Mouse (Mus musculus): ENCODE measurements around the gene Pias1. TPM values are rescaled to one million over a fixed set of nuclear protein-coding genes. Genes with fewer than 3 reads are reported as not detected.

Pias1 gene
- 10 to 100 TPM; 65.5 to 77.6 TPM for total RNA-seq (2023)

DNA sequence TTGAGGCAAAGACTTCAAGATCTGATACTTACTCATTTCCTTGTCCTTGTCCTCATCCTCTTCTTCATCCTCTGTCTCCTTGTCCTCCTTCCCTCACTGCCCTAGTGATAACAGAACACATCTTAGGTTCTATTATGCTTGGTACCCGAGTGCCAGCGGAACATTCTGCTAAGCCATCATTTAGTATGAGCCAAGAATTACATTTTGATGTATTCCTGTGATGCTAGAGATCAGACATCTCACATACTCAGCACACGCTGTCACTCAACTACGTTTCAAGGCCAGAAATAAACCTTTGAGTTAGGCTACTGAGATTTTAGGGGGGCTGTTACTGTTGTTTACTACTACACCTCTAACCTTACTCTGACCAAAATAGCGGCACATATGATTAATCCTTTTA, at the start of gene Pias1:
Pias1 (minus strand) TSS at position 101 of the 400 bp plus-strand sequence.

DNA sequence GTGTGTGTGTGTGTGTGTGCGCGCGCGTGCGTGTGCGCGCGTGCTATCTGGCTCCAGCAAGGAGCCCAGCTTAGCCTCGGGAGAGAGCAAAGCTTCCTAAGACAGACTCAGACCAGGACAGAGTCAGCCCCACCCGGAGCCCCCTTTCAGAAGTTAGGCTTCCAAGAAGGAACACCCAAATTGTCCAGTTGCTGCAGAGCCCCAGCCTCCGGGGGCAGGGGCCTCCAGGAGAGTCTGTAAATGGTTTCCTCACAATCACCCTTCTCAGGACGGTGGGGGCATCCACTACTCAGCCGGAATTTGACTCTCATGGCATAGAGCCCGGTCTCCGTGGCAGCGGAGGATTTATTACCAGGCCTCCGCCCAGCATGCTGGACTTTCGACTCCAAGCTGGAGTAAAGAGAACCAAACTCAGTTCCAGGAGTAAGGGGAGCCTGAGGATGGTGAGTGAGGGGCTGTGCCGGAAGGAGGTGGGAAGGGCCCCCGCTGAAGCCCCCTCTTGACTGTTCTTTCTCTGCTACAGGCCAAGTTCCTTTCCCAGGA, 129.9 kb downstream of the Pias1 start, which contains the start of gene Calml4:
Calml4 (plus strand) TSS at position 362 of the 543 bp plus-strand sequence.

DNA sequence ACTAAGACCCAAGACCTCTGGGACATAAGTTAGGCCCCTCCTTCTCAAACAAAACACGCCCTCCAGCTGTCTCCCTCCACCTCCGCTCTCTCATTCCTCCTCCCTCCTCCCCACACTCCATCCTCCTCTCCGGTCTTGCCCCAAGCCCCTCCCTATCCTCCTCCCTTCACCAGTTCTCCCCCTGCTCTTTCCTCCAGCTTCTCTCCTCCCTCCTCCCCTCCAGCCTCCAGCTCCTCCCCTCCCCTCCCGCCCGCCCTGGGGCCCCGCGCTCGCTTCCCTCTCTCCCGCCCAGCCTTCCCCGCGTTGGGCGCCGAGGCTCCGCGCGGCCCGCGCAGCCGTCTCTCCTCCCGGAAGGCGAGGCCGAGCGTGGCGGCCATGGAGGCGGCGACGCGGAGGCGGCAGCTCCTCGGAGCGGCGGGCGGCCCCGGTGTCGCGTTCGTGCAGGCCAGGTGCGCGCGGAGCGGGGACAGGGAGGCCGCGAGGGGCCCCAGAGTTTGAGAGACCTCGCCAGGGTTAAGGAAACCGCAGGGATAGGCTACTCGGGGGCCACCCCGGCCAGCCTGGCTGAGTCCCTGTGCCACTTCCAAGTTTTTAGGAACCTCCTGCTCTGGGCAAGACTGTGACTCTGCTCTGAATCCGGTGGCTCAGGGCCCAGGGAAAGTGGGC, 149.1 kb downstream of the Pias1 start, which contains the start of gene Cln6:
Cln6 (plus strand) TSS at position 280 of the 666 bp plus-strand sequence.

Other genes starting within 250 kb of the Pias1 start
- gene Fem1b, start 176.0 kb downstream of the Pias1 start, total RNA-seq (2023), result 10 to 100 TPM; 12.8 to 15.4 TPM
- 10 to 100 TPM; 22.8 to 24.4 TPM for gene Cln6, start 149.1 kb downstream of the Pias1 start, total RNA-seq (2023)
- gene Calml4, start 129.8 kb downstream of the Pias1 start, total RNA-seq (2023), result 1 to 10 TPM in 1 of 2 experiments, not detected in 1; 1.2 TPM
- not detected for gene Skor1, start 161.0 kb upstream of the Pias1 start, total RNA-seq (2023)